11 mouse cellular contexts compared by ENCODE assay signal in the genomic region with DNA sequence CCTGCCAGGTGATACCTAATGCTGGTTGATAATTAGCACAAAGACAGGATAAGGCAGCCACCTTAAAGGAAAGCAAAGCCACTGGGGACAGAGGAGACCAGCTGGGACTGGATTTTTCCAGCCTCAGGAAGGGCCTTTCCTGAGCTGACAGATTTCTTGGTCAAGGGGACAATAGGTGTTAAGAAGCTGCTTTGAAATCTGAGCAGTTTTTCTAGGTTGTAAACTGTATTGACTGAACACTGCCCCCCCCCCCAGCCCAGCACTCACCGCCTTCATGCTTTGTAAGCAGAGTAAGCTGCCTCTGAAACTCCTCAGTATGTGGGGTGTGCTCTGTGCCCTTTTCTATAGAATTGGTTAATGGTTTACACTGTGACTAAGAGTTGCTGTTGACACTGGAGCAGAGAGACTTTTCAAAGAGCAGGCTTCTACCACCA. TPM values are rescaled to one million over a fixed set of nuclear protein-coding genes. Genes with fewer than 3 reads are reported as not detected.
DNase-seq lines count a peak whose midpoint lies in the region; ATAC-seq and TF ChIP-seq lines count a peak whose summit lies in the region.
"Had no signal": no experiment of that assay in that cellular context is flagged by ENCODE, and none has a peak within 500 bp of the region (broad histone marks: within the 10 kb centered on the region; RNA-seq: fewer than 3 reads in every experiment).

No protein-coding gene starts in this region.

- H3K4me3 ChIP-seq in lung, embryonic 14.5 days (ENCODE audit: low read depth, low read length), result no peak overlapping the region
- no peak overlapping the region for H3K4me3 ChIP-seq in kidney, embryonic 16.5 days (ENCODE audit: low read length)
- H3K4me3 ChIP-seq in midbrain, embryonic 13.5 days (replicated peaks), result no peak overlapping the region
- H3K4me3 ChIP-seq: hindbrain, embryonic 15.5 days had no signal

- no peaks in the 10 kb centered on the region for H3K36me3 ChIP-seq in lung, embryonic 14.5 days (ENCODE audit: insufficient read depth)
- H3K36me3 ChIP-seq in kidney, embryonic 16.5 days (ENCODE audit: insufficient read depth, low read length), result no peaks in the 10 kb centered on the region
- no peaks in the 10 kb centered on the region for H3K36me3 ChIP-seq in midbrain, embryonic 13.5 days
- H3K36me3 ChIP-seq: hindbrain, embryonic 15.5 days had no signal

- no peak for TF ChIP-seq CTCF in lung, embryonic 14.5 days (IDR thresholded peaks at IDR 0.05; ENCODE audit: low read depth)

- no peaks in the 10 kb centered on the region for H3K27me3 ChIP-seq in lung, embryonic 14.5 days (ENCODE audit: insufficient read depth, low read length)
- H3K27me3 ChIP-seq in kidney, embryonic 16.5 days (ENCODE audit: insufficient read depth, low read length), result no peaks in the 10 kb centered on the region
- peaks cover 4% of the 10 kb centered on the region; the same call in 1 of the 2 replicates for H3K27me3 ChIP-seq in midbrain, embryonic 13.5 days
- H3K27me3 ChIP-seq: hindbrain, embryonic 15.5 days had no signal

- no peaks in the 10 kb centered on the region for H3K4me1 ChIP-seq in lung, embryonic 14.5 days (ENCODE audit: insufficient read depth)
- peaks cover 7% of the 10 kb centered on the region for H3K4me1 ChIP-seq in kidney, embryonic 16.5 days (ENCODE audit: insufficient read depth, low read length)
- peaks cover 16% of the 10 kb centered on the region for H3K4me1 ChIP-seq in midbrain, embryonic 13.5 days (replicated peaks)
- H3K4me1 ChIP-seq: hindbrain, embryonic 15.5 days had no signal

- no peaks in the 10 kb centered on the region for H3K9me3 ChIP-seq in lung, embryonic 14.5 days (ENCODE audit: low read depth, low read length)
- no peaks in the 10 kb centered on the region for H3K9me3 ChIP-seq in kidney, embryonic 16.5 days (ENCODE audit: low read length)
- H3K9me3 ChIP-seq in midbrain, embryonic 13.5 days, result no peaks in the 10 kb centered on the region
- H3K9me3 ChIP-seq: hindbrain, embryonic 15.5 days had no signal

- no peak overlapping the region for H3K9ac ChIP-seq in lung, embryonic 14.5 days
- H3K9ac ChIP-seq in kidney, embryonic 16.5 days (replicated peaks; ENCODE audit: low read length), result no peak overlapping the region
- no peak overlapping the region for H3K9ac ChIP-seq in midbrain, embryonic 13.5 days (replicated peaks)
- H3K9ac ChIP-seq: hindbrain, embryonic 15.5 days had no signal

- H3K4me2 ChIP-seq in lung, embryonic 14.5 days, result no peak overlapping the region
- H3K4me2 ChIP-seq in kidney, embryonic 16.5 days (replicated peaks; ENCODE audit: low read depth, low read length), result no peak overlapping the region
- H3K4me2 ChIP-seq in midbrain, embryonic 13.5 days (replicated peaks), result no peak overlapping the region
- H3K4me2 ChIP-seq: hindbrain, embryonic 15.5 days had no signal

- 12% methylated on average over 1 of the region's 1 CpGs for WGBS in lung, embryonic 14.5 days
- 0% methylated on average over 1 of the region's 1 CpGs for WGBS in kidney, embryonic 16.5 days
- WGBS in midbrain, embryonic 13.5 days, result 20% methylated on average over 1 of the region's 1 CpGs

- peak; percentile 92 for ATAC-seq in lung, embryonic 14.5 days (ENCODE audit: insufficient read depth)
- peak; percentile 96 for ATAC-seq in kidney, embryonic 16.5 days (ENCODE audit: low FRiP score, low TSS enrichment)
- peak; percentile 62 for ATAC-seq in midbrain, embryonic 13.5 days

- peak overlapping the region; percentile 89 for H3K27ac ChIP-seq in lung, embryonic 14.5 days (ENCODE audit: low read depth)
- peak overlapping the region; percentile 80 for H3K27ac ChIP-seq in kidney, embryonic 16.5 days (ENCODE audit: low read length)
- H3K27ac ChIP-seq in midbrain, embryonic 13.5 days, result no peak overlapping the region
- H3K27ac ChIP-seq: hindbrain, embryonic 15.5 days had no signal

- DNase-seq in lung, embryonic 14.5 days, result peak; percentile 51
- no peak for DNase-seq in lung, postnatal 36 days
- DNase-seq in embryo, embryonic 9.5 days (ENCODE audit: extremely low spot score), result peak; percentile 15
- DNase-seq in right cerebral cortex, postnatal 25 days, result no peak
- DNase-seq in thymus, postnatal 25 days, result no peak
- no peak for DNase-seq in thymus, postnatal 36 days
- DNase-seq: adrenal gland, postnatal 25 days; gastrocnemius, postnatal 10 days had no signal

RNA-seq across cellular contexts. Expression of a gene that starts 48.2 kb away (rescaled TPM):
- 6.4 and 7.4 TPM in 2 replicates for polyA plus RNA-seq in lung, embryonic 14.5 days (2014; fragmentation: Nextera tagmentation; extraction: Ambion mirVana)
- 51.3 and 58.8 TPM in 2 replicates for polyA plus RNA-seq in kidney, embryonic 16.5 days (2015; fragmentation: Nextera tagmentation; extraction: Ambion mirVana)
- polyA plus RNA-seq in midbrain, embryonic 13.5 days (2015; fragmentation: Nextera tagmentation; extraction: Ambion mirVana), result 0.05 TPM in 1 of 2 replicates, not detected in the other

Comparison
In these comparisons a context has a peak if more than half of its experiments do, and no peak if none do; other contexts are left out.
1. DNase-seq: peak in lung, embryonic 14.5 days (single experiment) and embryo, embryonic 9.5 days (single experiment); none in lung, postnatal 36 days (single experiment), right cerebral cortex, postnatal 25 days (single experiment), thymus, postnatal 25 days (single experiment) and thymus, postnatal 36 days (0 of 2).
2. Peak in every context shown above with its lines, with median percentiles within 50 percentile points of each other: ATAC-seq.